Mouse (Mus musculus): ENCODE data around the gene Dhx8. TPM values are rescaled to one million over a fixed set of nuclear protein-coding genes. Genes with fewer than 3 reads are reported as not detected.
A peak's percentile ranks its signal among the peaks of the same experiment; 100 is the strongest.

Dhx8 gene
- polyA plus RNA-seq, 1 experiment from 2014 or later = 24.8 TPM

DNA sequence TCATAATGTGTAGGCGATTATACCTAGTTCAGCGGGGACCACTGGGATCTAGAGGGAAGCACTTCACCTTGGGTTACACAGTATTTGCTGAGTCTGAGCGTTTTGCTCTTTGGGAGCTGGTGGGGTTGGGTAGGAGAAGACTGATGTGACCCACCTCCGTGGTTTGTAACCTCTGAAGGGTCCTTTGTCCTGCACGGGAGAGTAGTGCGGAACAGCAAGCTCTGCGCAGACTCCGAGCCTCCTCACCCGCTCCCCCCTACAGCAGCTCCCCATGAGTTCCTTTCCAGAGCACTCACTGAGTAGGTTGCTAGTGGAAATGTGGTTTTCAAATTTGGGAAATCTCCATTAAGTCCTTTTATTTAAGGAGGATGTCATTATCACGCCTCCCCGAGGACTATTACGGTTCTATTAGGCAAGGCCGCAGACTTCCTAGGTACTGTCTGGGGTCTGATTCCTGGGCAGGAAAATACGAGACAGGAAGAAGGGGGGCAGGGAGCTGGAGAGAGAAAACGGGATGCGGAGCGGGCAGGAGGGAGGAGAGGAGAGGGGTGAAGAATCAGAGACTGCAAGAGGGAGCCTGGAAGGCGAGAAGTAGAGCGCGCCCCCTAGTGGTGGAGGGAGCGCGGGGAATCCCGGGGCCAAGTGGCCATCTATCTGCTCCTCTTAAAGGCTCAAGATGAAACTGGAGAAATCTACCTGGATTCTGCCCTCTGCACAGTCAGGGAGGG, 81.8 kb downstream of the Dhx8 start:
- POLR2A ChIA-PET = interaction anchor here (1.2 to 2.3 kb wide), 2 partner anchors 91 to 95 kb away, joined by 3 to 8 read pairs; no protein-coding TSS in a partner anchor

DNA sequence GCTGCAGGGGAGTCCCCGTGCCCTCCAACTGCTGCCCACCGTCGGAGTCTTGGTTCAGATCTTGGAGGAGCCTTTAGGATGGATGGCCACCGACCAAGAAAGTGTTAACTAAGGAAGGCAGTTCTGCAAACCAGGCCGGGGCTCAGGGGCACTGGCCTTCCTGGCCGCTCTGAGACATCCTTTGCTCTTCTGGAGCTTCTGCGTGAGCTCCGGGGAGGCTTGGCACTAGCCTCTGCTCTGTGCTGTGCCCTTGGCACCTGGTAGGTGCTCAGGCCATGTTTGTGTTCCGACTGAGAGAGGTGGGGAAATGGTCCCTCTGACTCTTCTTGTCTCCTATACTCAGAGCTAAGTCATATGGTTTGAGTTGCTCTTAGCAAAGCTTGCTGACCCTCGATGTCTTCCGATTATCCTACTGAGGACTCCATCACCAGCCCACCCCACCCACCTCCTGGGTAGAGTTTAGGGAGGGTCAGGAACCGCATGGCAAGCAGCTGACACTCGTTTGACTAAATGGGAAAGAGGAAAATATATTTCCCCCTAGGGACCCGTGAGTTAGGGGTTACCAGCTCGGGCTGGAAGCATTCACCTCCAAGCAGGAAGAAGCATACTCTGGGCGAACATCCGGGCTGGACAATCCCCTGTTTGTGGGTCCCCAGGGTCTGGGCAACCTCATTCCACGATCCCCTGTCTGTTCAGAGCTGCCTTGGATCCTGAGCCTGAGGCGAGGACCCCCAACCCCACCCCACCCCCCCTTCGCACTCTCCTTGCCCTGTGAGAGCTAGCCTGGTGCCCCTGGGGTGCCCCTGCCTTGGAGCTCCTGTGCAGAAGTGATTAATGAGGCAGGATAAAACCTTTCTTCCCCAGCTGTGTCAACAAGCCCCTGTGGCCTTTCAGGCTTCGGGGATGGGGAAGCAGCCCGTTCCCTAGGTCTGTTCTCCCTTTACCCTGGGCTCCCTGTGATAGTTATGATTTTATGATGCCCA, 82.7 kb downstream of the Dhx8 start:
- ChIA-PET CTCF (interaction anchor here (0.9 to 13.3 kb wide), 10 partner anchors 12 to 153 kb away, joined by 3 to 239 read pairs (median 5); no protein-coding TSS in a partner anchor), POLR2A (interaction anchor here (1.2 to 2.3 kb wide), 2 partner anchors 90 to 94 kb away, joined by 3 to 8 read pairs; no protein-coding TSS in a partner anchor)
- in situ Hi-C loops (cut with MboI; ENCODE audit: low pct_unique_long_range_greater_than_20kb) = loop anchor here (5.0 to 10.0 kb wide), 2 partner anchors 51 to 92 kb away; no protein-coding TSS in a partner anchor
- ATAC-seq = no peak
- TF ChIP-seq CTCF (IDR thresholded peaks at IDR 0.05) = no peak
- H3K27me3 ChIP-seq = no peaks in the 10 kb centered on the region
- no peak for DNase-seq (ENCODE audit: low read depth, low spot score)

More for the DNA sequence above, 81.8 kb downstream of the Dhx8 start:
- in situ Hi-C loops (cut with MboI; ENCODE audit: low pct_unique_long_range_greater_than_20kb) = loop anchor here (5.0 to 10.0 kb wide), 3 partner anchors 50 to 153 kb away; partner anchors contain the start of gene Sost
- TF ChIP-seq CTCF (IDR thresholded peaks at IDR 0.05) = peak; percentile 98
- no peaks in the 10 kb centered on the region for H3K27me3 ChIP-seq
- ATAC-seq = no peak
- no peak for DNase-seq (ENCODE audit: low read depth, low spot score)
- CTCF ChIA-PET = interaction anchor here (0.8 to 13.3 kb wide), 26 partner anchors 8 to 154 kb away, joined by 3 to 239 read pairs (median 4); no protein-coding TSS in a partner anchor

Other genes with a start within 250 kb of the Dhx8 start
- 9.4 TPM for gene Brca1, start 181.0 kb upstream of the Dhx8 start, polyA plus RNA-seq (2021)
- gene Nbr1, start 180.8 kb upstream of the Dhx8 start, polyA plus RNA-seq (2021) = 120 TPM
- 12.5 TPM for gene Tmem106a, start 150.7 kb upstream of the Dhx8 start, polyA plus RNA-seq (2021)
- not detected for gene Gm11634, start 133.7 kb upstream of the Dhx8 start, polyA plus RNA-seq (2021)
- gene Rdm1, start 105.7 kb upstream of the Dhx8 start, polyA plus RNA-seq (2021) = 18.0 TPM
- 9.7 TPM for gene Arl4d, start 67.4 kb upstream of the Dhx8 start, polyA plus RNA-seq (2021)
- 51.2 TPM for gene Etv4, start 52.5 kb downstream of the Dhx8 start, polyA plus RNA-seq (2021)
- 0.06 TPM for gene Meox1, start 161.5 kb downstream of the Dhx8 start, polyA plus RNA-seq (2021)
- not detected for gene Sost, start 234.1 kb downstream of the Dhx8 start, polyA plus RNA-seq (2021)

Measured in Patski (cell line).